Mouse (Mus musculus) layer of hippocampus, adult 2 months (tissue): Measurements from ENCODE around the gene Ly6g6d. TPM values are rescaled to one million over a fixed set of nuclear protein-coding genes. Genes with fewer than 3 reads are reported as not detected.
A peak's percentile ranks its signal among the peaks of the same experiment; 100 is the strongest.

Source experiments
- DNase-seq, 2 experiments: peaks; one replicate each; pipeline ENCODE4 v3.0.0; 2022; ENCODE audit warnings: low spot score in 2 of 2
- H3K27ac ChIP-seq: fragments of 200-600 bp; 2 replicates; pipeline ENCODE4 v1.8.1; 2022
- H3K4me3 ChIP-seq: fragments of 200-600 bp; 2 replicates; pipeline ENCODE4 v1.8.1; 2022; ENCODE audit warnings: mild to moderate bottlenecking
- CTCF ChIP-seq: fragments of 200-600 bp; conservative IDR thresholded peaks from 2 replicates; pipeline ENCODE4 v1.8.1; 2022; ENCODE audit warnings: antibody characterized with exemption, mild to moderate bottlenecking, moderate library complexity
- total RNA-seq, 2 experiments: library from RNA; stranded (reverse); gene quantifications; 2 replicates each; pipeline ENCODE4 v1.2.3; 2021

Gene Ly6g6d
- total RNA-seq, 2 experiments from 2014 or later = 1.1 TPM

DNA sequence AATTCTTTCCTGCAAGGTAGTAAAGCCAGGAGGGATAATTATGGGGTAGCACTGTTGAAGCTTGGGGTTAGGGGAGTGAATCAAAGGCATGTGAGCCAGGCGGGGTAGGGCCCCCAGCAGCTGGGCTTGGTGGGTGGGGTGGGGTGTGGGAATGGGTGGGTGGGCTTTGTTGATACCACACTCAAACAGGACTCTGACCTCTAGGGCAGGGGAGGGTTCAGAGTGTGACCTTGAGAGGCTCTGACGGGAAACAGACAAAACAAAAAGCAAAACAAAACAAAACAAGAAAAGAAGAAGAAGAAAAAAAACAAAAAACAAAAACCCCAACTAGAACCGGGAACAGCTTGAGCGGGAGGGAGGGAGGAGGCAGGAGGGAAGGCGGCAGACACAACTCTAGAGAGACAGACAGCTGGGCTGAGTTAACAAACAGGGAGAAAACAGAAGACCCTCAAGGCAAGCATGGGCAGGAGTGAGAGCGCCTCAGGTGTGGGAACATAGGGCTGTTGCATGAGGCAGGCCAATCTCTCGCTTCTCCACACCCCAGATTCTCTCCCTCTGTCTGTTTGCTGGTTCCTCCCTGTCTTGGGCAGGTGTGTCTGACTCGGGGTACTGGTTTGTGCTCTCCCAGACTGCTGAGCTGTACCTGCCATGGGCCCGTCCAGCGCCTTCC, 1.2 kb downstream of the Ly6g6d start, which contains the start of gene Ly6g6e:
TSS of gene Ly6g6e (plus strand) at position 396 of the 670 bp plus-strand sequence.
- peak within 1 kb of the TSS; percentile 43 for H3K4me3 ChIP-seq
- no peak for TF ChIP-seq CTCF
- H3K27ac ChIP-seq = peak within 1 kb of the TSS; percentile 43; the same call in 1 of the 2 replicates
- no peak for DNase-seq

DNA sequence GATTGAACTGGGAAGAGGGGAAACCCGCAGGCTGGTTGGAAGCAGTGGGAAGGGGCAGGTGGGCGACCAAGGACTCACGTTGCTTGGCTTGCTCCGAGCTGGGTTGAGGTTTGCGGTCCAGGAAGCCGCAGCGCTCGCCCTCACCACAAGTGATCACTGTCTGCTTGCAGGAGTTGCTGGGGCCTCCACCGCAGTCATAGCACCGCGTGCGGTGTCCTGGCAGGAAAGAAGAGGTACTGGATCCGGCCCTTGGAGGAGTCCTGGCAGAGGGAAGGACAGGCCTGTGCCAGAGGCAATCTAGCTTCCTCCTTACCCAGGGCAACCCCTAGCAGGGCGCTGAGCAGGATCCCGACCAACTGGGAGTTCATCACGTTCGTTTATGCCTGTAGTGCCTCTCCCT, 3.8 kb downstream of the Ly6g6d start:
- no peak for TF ChIP-seq CTCF
- Histone ChIP-seq H3K4me3 (no peak overlapping the region), H3K27ac (no peak overlapping the region)
- no peak for DNase-seq

DNA sequence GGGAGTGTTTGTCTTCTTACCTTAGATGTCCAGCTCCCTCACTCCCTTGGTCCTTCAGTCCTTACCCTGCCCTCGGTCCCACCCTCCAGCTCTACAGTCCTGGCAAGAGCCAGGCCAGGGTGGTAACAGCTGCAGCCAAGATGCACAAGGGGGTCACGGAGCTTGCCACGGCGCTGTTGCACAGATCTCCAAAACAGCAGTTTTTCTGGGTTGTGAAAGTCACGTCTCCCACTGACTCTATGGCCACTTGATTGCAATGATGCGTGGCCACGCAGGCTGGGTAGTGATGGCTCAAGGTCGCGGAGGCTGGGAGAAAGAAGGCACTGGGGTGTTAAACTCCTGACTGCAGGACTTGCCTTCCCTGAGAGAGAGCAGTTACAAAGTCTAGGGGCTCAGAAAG, 6.4 kb downstream of the Ly6g6d start:
- no peak for DNase-seq
- no peak for TF ChIP-seq CTCF
- H3K4me3 ChIP-seq = no peak overlapping the region
- no peak overlapping the region for H3K27ac ChIP-seq

DNA sequence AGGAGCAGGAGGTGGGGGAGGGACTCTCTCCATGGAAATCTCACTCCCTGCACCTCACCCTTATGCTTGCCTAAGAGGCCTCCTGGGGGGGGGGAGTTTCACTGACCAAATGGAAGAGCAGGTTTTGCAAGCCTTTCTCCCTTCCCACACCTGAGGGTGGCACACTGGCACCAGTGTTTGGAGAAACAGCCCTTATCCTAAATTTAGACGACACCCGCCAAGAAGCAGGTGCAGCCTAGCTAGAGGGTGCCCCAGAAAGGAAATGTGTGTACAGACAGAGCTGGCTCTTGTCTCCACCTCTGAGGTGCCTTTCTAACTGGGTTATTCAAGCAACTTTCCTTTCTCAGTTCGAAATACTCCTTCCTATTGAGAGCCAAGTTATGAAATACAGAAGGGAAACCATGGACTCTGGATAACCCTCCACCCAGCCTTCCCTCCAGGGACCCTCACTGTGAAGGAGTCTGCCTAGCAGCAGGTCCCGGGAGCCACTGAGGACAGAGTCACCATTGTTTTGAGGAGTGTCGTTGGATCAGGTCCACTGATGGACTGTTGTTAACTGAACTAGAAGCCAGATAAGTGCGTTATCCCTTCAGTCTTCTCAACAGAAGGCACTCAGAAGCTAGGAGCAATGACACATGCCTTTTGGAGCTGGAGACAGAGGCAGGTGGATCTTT, 7.2 kb downstream of the Ly6g6d start:
- no peak overlapping the region for H3K4me3 ChIP-seq
- DNase-seq = no peak
- TF ChIP-seq CTCF = no peak
- no peak overlapping the region for H3K27ac ChIP-seq

DNA sequence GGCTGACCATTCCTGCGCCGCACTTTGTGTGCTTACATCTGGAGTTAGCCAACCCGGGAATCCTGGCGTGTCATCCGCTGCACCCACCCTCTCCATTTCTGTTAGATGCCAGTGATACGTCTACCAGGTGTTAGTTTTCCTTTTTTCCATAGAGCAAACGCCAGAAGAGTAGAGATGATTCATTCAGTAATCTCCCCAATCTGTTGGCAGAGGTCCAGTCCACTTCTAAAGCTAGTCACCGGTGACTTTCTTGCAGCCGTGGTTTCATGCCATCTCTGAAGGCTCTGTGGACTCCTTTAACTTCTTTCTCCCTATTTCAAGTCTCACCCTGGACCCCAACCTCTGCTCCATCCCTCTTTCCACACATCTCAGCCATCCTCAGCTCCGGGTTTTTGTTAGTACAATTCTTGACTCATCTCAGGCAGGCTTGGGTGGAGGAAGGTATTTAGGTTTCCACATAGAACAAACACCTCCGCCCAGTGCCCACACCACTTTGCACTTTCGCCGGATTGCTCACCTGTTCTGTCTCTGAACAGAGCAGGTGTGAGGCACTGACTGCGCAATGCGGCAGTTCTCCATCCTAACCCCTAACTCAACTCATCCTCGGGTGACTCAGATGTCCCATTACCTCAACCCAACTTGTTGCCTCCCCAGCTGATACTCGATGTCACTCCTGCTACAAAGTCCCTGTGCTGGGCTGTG, 9.5 kb downstream of the Ly6g6d start:
- no peak for TF ChIP-seq CTCF
- no peak overlapping the region for H3K4me3 ChIP-seq
- no peak overlapping the region for H3K27ac ChIP-seq
- DNase-seq = no peak

DNA sequence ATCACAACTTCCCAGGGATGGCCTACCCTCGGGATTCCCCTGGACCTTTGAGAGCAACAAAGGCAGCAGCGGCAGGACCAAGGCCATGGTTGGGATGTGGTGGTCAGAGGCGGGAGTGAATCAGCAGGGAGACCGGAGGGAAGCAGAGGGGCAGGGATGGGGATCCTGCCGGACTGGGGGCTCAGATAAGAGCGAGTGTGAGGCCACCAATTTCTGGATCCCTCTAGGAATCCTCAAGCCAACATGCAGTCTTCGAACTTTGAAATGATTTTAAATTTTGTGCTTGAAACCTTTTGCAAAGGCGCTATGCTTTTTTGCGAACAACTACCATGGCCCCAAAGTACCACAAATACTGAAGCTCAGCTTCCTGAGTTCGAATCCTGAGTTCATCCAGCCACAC, 11.8 kb downstream of the Ly6g6d start, which contains the start of gene Mpig6b:
TSS of gene Mpig6b (minus strand) at position 101 of the 400 bp plus-strand sequence.
- H3K27ac ChIP-seq = no peak within 1 kb of the TSS
- no peak for TF ChIP-seq CTCF
- H3K4me3 ChIP-seq = no peak within 1 kb of the TSS; the same call in 1 of the 2 replicates
- DNase-seq = no peak

DNA sequence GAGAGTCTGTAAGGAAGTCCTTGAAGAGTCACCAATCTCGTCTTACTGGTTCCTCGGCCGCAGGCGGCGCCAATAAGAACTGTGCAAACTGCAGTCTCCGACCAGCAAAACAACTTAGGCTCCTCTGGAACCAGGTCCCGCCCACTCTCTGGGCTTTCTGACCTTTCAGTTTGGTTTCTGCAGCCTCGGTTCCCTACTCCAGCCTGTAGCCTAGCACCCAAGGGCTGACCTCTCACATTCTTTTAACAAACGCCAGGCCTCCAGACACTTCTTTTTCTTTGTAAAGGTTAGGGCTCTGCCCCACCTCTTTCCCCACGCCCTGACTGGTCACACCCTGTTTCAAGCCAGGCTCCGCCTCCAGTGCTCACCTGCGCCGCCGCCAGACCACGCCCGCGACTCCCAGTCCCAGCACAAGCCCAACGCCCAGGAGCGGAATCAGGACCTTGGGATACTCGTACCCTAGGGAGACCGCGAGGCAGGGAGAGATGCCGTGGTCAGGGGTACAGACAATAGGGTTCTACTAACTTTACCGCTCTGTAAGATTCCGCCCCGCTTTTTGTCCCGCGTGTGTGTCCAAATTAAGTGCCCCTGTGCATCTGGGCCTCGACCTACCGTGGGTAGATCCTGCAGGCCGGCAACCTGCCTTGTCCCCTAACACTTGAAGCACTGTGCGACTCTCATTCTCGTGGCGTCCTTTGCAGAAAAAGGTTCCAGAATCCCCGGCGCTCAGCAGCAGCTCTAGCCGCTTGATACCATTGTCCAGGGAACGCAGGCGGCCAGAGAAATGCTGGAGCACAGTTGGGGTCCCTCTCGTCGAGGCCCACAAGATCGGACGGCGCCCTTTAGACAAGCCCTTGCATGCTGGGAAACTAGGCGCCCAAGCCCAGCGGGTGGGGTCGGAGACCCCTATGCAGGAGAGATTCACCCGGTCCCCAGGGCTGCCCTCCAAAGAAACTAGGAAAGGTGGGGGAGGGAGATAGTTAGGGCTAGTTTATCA, 12.6 kb downstream of the Ly6g6d start, which contains the start of gene Ly6g6c:
TSS of gene Ly6g6c (plus strand) at position 438 of the 997 bp plus-strand sequence.
- DNase-seq = no peak
- no peak for TF ChIP-seq CTCF
- Histone ChIP-seq H3K4me3 (no peak within 1 kb of the TSS; the same call in 1 of the 2 replicates), H3K27ac (no peak within 1 kb of the TSS)

DNA sequence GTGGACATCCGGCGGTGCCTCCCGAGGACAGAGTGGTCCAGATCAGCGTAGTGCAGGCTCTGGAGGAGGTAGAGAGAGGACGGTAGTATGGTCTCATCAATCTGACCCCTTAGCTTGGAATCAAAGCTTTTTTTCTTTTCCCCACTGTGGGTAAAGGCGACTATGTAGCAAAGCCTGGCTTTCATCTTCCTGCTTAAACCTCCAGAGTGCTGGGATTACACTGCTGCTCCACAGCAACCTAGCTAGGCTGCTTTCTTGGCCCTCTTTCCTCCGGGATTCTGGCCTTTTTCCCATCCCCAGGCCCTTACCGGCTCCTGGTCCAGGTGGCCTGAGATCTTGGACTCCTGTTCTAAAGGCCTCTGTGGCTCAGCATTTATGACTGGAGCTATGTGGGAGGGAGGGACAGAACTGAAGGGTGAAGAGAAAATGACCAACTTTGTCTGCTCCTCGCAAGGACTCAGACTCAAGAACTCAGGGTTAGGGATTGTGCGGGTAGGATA, 13.4 kb downstream of the Ly6g6d start:
- Histone ChIP-seq H3K4me3 (no peak overlapping the region), H3K27ac (no peak overlapping the region)
- no peak for DNase-seq
- TF ChIP-seq CTCF = no peak

DNA sequence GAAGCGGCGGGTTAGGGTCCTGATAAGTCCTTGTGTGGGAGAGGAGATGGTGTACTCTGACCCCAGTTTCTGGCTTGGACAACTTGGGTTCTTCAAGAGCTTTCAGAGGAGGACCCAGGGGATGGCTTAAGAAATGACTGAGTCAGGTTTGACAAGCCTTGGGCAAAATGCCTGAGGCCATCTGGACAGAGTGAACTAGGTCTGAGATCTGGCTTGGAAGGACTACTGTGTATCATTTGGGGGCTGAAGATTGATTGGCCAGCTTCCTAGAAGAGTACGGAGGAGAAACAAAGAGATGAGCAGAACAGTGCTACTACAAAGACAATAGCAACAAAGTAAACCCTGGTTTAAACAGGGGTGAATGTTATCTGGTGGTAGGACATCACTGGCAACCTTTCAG, 14.4 kb downstream of the Ly6g6d start:
- Histone ChIP-seq H3K4me3 (no peak overlapping the region), H3K27ac (no peak overlapping the region)
- TF ChIP-seq CTCF = no peak
- no peak for DNase-seq

DNA sequence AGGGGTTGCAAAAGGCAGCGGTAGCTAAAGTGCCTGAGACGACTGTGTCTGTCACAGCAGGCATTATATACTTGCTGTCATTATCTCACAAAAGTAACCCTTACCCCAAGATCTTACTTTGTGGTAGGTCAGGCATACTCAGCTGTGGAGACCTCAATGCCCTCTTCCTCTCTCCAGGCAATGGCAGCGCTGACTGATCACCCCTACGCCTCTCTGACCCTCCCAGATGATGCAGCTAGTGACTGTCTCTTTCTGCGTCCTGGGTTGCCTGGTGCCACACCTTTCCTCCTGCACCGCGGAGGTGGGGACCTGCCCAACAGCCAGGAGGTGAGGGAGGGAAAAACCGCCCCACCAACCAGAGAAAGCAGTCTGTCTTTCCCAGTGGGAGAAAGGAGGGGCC, 16.6 kb downstream of the Ly6g6d start:
- Histone ChIP-seq H3K27ac (no peak overlapping the region), H3K4me3 (no peak overlapping the region)
- DNase-seq = no peak
- no peak for TF ChIP-seq CTCF

DNA sequence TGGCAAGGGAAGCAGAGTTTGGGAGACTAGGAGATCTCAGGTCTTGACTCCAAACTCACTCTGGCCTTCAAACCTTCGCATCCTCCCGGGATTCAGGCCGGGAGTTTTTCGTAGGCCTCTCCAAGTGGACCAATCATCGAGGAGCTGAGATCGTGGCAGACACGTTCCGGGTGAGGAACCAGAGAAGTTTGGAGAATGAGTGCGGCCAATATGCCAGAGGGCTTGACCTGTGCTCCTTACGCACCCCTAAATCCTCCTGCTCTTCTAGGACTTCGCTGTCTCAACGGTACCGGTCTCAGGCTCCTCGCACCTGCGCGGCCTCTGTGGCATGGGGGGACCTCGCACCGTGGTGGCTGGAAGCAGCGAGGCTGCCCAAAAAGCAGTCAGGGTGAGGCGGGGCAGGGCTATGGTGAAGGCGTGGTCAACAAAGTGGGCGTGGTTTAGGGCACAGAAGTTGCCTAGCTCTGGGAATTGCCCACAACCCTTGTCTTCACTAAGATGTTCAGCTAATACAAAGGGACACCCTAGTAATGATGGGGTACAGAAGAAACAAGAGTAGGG, 17.0 kb downstream of the Ly6g6d start:
- no peak overlapping the region for H3K27ac ChIP-seq
- H3K4me3 ChIP-seq = no peak overlapping the region
- DNase-seq = no peak
- TF ChIP-seq CTCF = no peak

DNA sequence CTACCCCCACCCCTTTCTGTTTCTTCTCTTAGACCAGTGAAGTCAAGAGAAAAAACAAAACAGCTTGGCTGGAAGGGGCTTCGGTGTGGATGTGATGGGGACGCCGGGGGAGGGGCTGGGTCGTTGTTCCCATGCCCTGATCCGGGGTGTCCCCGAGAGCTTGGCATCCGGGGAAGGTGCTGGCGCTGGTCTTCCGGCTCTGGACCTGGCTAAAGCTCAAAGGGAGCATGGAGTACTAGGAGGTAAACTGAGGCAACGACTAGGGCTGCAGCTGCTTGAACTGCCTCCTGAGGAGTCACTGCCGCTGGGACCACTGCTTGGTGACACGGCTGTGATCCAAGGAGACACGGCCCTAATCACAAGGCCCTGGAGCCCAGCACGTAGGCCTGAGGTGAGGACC, 17.8 kb downstream of the Ly6g6d start:
- no peak for TF ChIP-seq CTCF
- DNase-seq = no peak
- Histone ChIP-seq H3K4me3 (peak overlapping the region; percentile 62), H3K27ac (no peak overlapping the region)
